In the genomic region with DNA sequence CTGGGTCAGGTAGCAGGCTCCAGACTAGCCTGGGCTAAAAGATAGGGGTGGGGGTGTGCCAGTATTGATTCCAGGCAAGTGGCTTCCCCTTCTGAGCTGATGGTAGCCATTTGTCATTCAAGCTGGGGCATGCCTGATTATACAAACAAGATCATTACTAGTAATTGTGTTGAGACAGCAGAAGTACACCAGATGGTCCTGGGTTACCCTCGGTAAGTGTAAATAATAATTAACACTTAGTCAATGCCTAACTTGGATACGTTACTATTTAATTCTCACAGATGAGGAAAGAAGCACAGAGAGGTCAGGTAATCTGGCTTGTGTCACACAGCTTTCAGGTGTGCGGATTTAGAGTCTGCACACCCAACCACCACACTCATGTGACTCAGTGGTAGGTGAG, we compare ENCODE assay signal across 19 mouse cellular contexts. TPM values are rescaled to one million over a fixed set of nuclear protein-coding genes. Genes with fewer than 3 reads are reported as not detected.
"Had no signal": no experiment of that assay in that cellular context is flagged by ENCODE, and none has a peak within 500 bp of the region (broad histone marks: within the 10 kb centered on the region; RNA-seq: fewer than 3 reads in every experiment).

No protein-coding gene starts in this region.

- H3K27ac ChIP-seq: hindbrain, postnatal 0 days; intestine, embryonic 15.5 days; left cerebral cortex, adult 2 months; limb, embryonic 15.5 days; liver, embryonic 12.5 days; midbrain, embryonic 12.5 days; stomach, embryonic 15.5 days had no signal

- H3K9me3 ChIP-seq: intestine, embryonic 15.5 days; limb, embryonic 15.5 days; liver, embryonic 12.5 days; megakaryocyte, embryonic 14.5 days; midbrain, embryonic 12.5 days; stomach, embryonic 15.5 days had no signal

- H3K4me3 ChIP-seq: intestine, embryonic 15.5 days; left cerebral cortex, adult 2 months; limb, embryonic 15.5 days; liver, embryonic 12.5 days; megakaryocyte, embryonic 14.5 days; midbrain, embryonic 12.5 days; stomach, embryonic 15.5 days had no signal

- H3K9ac ChIP-seq: intestine, embryonic 15.5 days; limb, embryonic 15.5 days; liver, embryonic 12.5 days; lung, embryonic 14.5 days; midbrain, embryonic 12.5 days; stomach, embryonic 15.5 days had no signal

- H3K27me3 ChIP-seq: intestine, embryonic 15.5 days; limb, embryonic 15.5 days; liver, embryonic 12.5 days; midbrain, embryonic 12.5 days; stomach, embryonic 15.5 days had no signal

- H3K4me1 ChIP-seq: intestine, embryonic 15.5 days; limb, embryonic 15.5 days; liver, embryonic 12.5 days; midbrain, embryonic 12.5 days had no signal

- H3K36me3 ChIP-seq: intestine, embryonic 15.5 days; limb, embryonic 15.5 days; liver, embryonic 12.5 days; midbrain, embryonic 12.5 days; stomach, embryonic 15.5 days had no signal

- DNase-seq: lung, embryonic 14.5 days; lung, postnatal 10 days; lung, postnatal 4 days; right cerebral cortex, postnatal 14 days; thymus, adult 2 months; thymus, postnatal 25 days had no signal

- H3K4me2 ChIP-seq: intestine, embryonic 15.5 days; limb, embryonic 15.5 days; liver, embryonic 12.5 days; lung, embryonic 14.5 days; midbrain, embryonic 12.5 days; stomach, embryonic 15.5 days had no signal

- ATAC-seq: hindbrain, postnatal 0 days; liver, embryonic 12.5 days had no signal

RNA-seq across cellular contexts. Expression of gene Fam151a, which starts 4.2 kb away (rescaled TPM):
- total RNA-seq: hindbrain, postnatal 0 days; layer of hippocampus, postnatal 25 days; left cerebral cortex, adult 2 months; left cerebral cortex, postnatal 25 days; midbrain, postnatal 0 days had no signal
- polyA plus RNA-seq: hindbrain, postnatal 0 days; liver, embryonic 12.5 days; midbrain, embryonic 12.5 days; midbrain, postnatal 0 days; neural tube, embryonic 14.5 days had no signal

RNA-seq across cellular contexts. Expression of gene Mroh7, which starts 7.2 kb away (rescaled TPM):
- polyA plus RNA-seq: limb, embryonic 11.5 days had no signal
